Mouse (Mus musculus): ENCODE measurements around the gene Cfap97.

DNA sequence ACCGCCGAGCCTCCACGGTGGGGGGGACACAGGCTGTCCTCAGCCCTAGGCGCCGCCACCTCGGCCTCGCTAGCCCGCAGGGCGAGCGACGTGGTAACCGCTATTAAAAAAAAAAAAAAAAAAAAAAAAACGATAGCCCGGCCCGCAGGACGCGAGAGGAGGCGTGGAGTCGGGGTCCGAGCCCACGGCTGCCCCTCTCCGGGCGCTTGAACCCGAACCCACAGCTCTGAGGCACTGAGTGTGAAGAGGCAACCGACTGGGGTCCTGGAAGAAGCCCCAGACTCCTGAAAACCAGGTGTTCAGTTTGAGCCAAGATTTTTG is 12.3 kb downstream of the Cfap97 start:
- TF ChIP-seq ZC3H11A (IDR thresholded peaks at IDR 0.05; ENCODE audit: low read depth, low read length) (no peak), POLR2AphosphoS2 (IDR thresholded peaks at IDR 0.05; ENCODE audit: low read length) (no peak), MAX (IDR thresholded peaks at IDR 0.05; ENCODE audit: low read length) (no peak), EP300 (IDR thresholded peaks at IDR 0.05; ENCODE audit: low read depth in 1 of 2, low read length in 2 of 2) (no peak), BHLHE40 (IDR thresholded peaks at IDR 0.05; ENCODE audit: borderline replicate concordance, low read depth, low read length) (no peak)

Data from MEL (cell line).